In the genomic region with DNA sequence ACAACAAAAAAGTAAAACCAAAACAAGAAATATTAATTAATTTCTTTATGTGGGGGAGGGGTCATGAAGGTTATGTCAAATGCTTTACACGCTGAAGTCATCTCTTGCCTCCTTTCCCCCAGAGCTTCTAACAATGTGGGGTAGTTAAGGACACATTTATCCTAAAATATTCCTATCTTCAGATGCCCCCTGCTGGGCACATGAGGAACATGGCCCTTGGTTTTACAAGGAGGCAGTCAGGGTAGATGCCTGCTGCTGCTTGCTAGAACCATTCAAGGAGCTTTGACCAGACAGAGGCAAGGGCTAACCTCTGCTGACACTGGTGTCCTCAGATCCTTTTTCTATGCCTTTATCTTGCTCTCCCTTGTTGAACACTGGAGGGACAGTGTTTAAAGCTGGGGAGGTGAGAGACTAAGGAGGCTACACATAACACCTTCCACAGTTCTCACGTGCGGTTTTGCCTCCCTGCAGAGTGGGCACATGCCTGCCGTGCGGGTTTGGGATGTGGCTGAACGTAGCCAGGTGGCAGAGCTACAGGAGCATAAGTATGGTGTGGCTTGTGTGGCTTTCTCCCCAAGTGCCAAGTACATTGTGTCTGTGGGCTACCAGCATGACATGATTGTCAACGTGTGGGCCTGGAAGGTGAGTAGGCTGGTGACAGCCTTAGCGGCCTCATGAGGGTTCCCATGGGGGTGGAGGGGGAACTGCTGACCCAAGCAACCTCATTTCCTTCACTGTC, we compare ENCODE assay signal across 9 mouse cellular contexts. TPM values are rescaled to one million over a fixed set of nuclear protein-coding genes. Genes with fewer than 3 reads are reported as not detected.
DNase-seq lines count a peak whose midpoint lies in the region; ATAC-seq and TF ChIP-seq lines count a peak whose summit lies in the region.
"Had no signal": no experiment of that assay in that cellular context is flagged by ENCODE, and none has a peak within 500 bp of the region (broad histone marks: within the 10 kb centered on the region; RNA-seq: fewer than 3 reads in every experiment).

No protein-coding gene starts in this region.

- 84% methylated on average over 8 of the region's 8 CpGs for WGBS in hindbrain, embryonic 11.5 days
- 73% methylated on average over 8 of the region's 8 CpGs for WGBS in hindbrain, embryonic 13.5 days
- WGBS in kidney, postnatal 0 days, result 73% methylated on average over 8 of the region's 8 CpGs

- no peaks in the 10 kb centered on the region for H3K36me3 ChIP-seq in hindbrain, embryonic 11.5 days (ENCODE audit: control insufficient read depth, insufficient read depth, low read length)
- H3K36me3 ChIP-seq in hindbrain, embryonic 13.5 days, result peaks cover 44% of the 10 kb centered on the region
- peaks cover 0 to 30% of the 10 kb centered on the region in 2 experiments; a peak in 2 of 4 replicates for H3K36me3 ChIP-seq in MEL (ENCODE audit: control insufficient read depth in 1 of 2, insufficient read depth in 2 of 2, low read length in 2 of 2)
- peaks cover 28% of the 10 kb centered on the region for H3K36me3 ChIP-seq in kidney, postnatal 0 days (ENCODE audit: insufficient read depth, low read length)
- H3K36me3 ChIP-seq: liver, embryonic 13.5 days had no signal

- H3K4me2 ChIP-seq in hindbrain, embryonic 11.5 days (replicated peaks; ENCODE audit: low read depth, low read length), result no peak overlapping the region
- H3K4me2 ChIP-seq in hindbrain, embryonic 13.5 days, result no peak overlapping the region
- no peak overlapping the region for H3K4me2 ChIP-seq in kidney, postnatal 0 days (ENCODE audit: low read length)
- H3K4me2 ChIP-seq: liver, embryonic 13.5 days had no signal

- ATAC-seq in hindbrain, embryonic 11.5 days (ENCODE audit: low FRiP score), result no peak
- no peak for ATAC-seq in hindbrain, embryonic 13.5 days (ENCODE audit: low FRiP score)
- no peak for ATAC-seq in kidney, postnatal 0 days (replicated peaks; ENCODE audit: low FRiP score, low read depth)

- H3K79me2 ChIP-seq in MEL (ENCODE audit: control insufficient read depth, insufficient read depth, low read length, poor library complexity), result no peaks in the 10 kb centered on the region

- peak; percentile 54 for TF ChIP-seq RAD21 in MEL (IDR thresholded peaks at IDR 0.05; ENCODE audit: low read depth, low read length)

- H3K9ac ChIP-seq in hindbrain, embryonic 11.5 days (ENCODE audit: low read depth, low read length), result no peak overlapping the region
- H3K9ac ChIP-seq in hindbrain, embryonic 13.5 days, result no peak overlapping the region
- H3K9ac ChIP-seq in MEL (ENCODE audit: control insufficient read depth, low read depth, low read length, poor library complexity, severe bottlenecking), result no peak overlapping the region
- H3K9ac ChIP-seq in kidney, postnatal 0 days (ENCODE audit: low read depth, low read length), result no peak overlapping the region
- H3K9ac ChIP-seq: liver, embryonic 13.5 days had no signal

- H3K27me3 ChIP-seq in hindbrain, embryonic 11.5 days (ENCODE audit: control insufficient read depth, insufficient read depth, low read length), result no peaks in the 10 kb centered on the region
- no peaks in the 10 kb centered on the region for H3K27me3 ChIP-seq in hindbrain, embryonic 13.5 days
- no peaks in the 10 kb centered on the region for H3K27me3 ChIP-seq in MEL (ENCODE audit: control insufficient read depth in 1 of 2, insufficient read depth in 2 of 2, low read length in 2 of 2)
- H3K27me3 ChIP-seq in kidney, postnatal 0 days (ENCODE audit: insufficient read depth, low read length), result no peaks in the 10 kb centered on the region
- H3K27me3 ChIP-seq: liver, embryonic 13.5 days had no signal

- no peak for TF ChIP-seq POLR2A in MEL (IDR thresholded peaks at IDR 0.05; ENCODE audit: control insufficient read depth in 1 of 2, insufficient read depth in 1 of 2, low read depth in 1 of 2, low read length in 2 of 2, poor library complexity in 1 of 2)

- no peak overlapping the region for H3K27ac ChIP-seq in hindbrain, embryonic 11.5 days (ENCODE audit: low read depth, low read length)
- no peak overlapping the region for H3K27ac ChIP-seq in hindbrain, embryonic 13.5 days
- no peak overlapping the region for H3K27ac ChIP-seq in MEL (ENCODE audit: control insufficient read depth, low read depth, low read length)
- no peak overlapping the region for H3K27ac ChIP-seq in kidney, postnatal 0 days
- H3K27ac ChIP-seq: liver, embryonic 13.5 days had no signal

- DNase-seq in hindbrain, embryonic 11.5 days (ENCODE audit: low spot score), result peak; percentile 72
- peak; percentile 69 for DNase-seq in MEL (ENCODE audit: low read depth, low spot score)
- peak; percentile 62 for DNase-seq in cerebellum, adult 9-11 months
- peak; percentile 61 for DNase-seq in gastrocnemius, postnatal 10 days
- DNase-seq in kidney, postnatal 0 days (ENCODE audit: low spot score), result peak; percentile 84
- peak; percentile 52 to 66 for DNase-seq in lung, adult 18-20 months
- DNase-seq in right cerebral cortex, postnatal 14 days, result peak; percentile 69
- DNase-seq: liver, embryonic 13.5 days had no signal

- H3K4me3 ChIP-seq in hindbrain, embryonic 11.5 days (ENCODE audit: low read depth, low read length), result no peak overlapping the region
- H3K4me3 ChIP-seq in hindbrain, embryonic 13.5 days, result no peak overlapping the region
- H3K4me3 ChIP-seq in MEL (ENCODE audit: control insufficient read depth in 1 of 2, insufficient read depth in 1 of 2, low read depth in 2 of 2, low read length in 2 of 2), result no peak overlapping the region
- H3K4me3 ChIP-seq in kidney, postnatal 0 days (replicated peaks; ENCODE audit: low read depth, low read length), result no peak overlapping the region
- H3K4me3 ChIP-seq: liver, embryonic 13.5 days had no signal

- H3K4me1 ChIP-seq in hindbrain, embryonic 11.5 days (replicated peaks; ENCODE audit: control insufficient read depth, insufficient read depth, low read length), result no peaks in the 10 kb centered on the region
- no peaks in the 10 kb centered on the region for H3K4me1 ChIP-seq in hindbrain, embryonic 13.5 days (replicated peaks)
- peaks cover 12 to 24% of the 10 kb centered on the region in 2 experiments for H3K4me1 ChIP-seq in MEL (ENCODE audit: control insufficient read depth in 1 of 2, insufficient read depth in 2 of 2, low read length in 2 of 2)
- H3K4me1 ChIP-seq in kidney, postnatal 0 days (replicated peaks; ENCODE audit: insufficient read depth, low read length), result no peaks in the 10 kb centered on the region

- TF ChIP-seq EP300 in MEL (IDR thresholded peaks at IDR 0.05; ENCODE audit: low read depth in 1 of 2, low read length in 2 of 2), result no peak

- peak; percentile 57 to 63 (median 57) for TF ChIP-seq CTCF in MEL (IDR thresholded peaks at IDR 0.05 in 2 of 3, conservative IDR thresholded peaks at IDR 0.05 in 1 of 3; ENCODE audit: control insufficient read depth in 1 of 3, insufficient read depth in 1 of 3, low read depth in 2 of 3, low read length in 3 of 3, poor library complexity in 1 of 3, severe bottlenecking in 1 of 3)
- peak; percentile 79 for TF ChIP-seq CTCF in kidney, postnatal 0 days (IDR thresholded peaks at IDR 0.05; ENCODE audit: low read depth)

- no peaks in the 10 kb centered on the region for H3K9me3 ChIP-seq in hindbrain, embryonic 11.5 days (ENCODE audit: control insufficient read depth, low read length)
- H3K9me3 ChIP-seq in hindbrain, embryonic 13.5 days, result no peaks in the 10 kb centered on the region
- no peaks in the 10 kb centered on the region for H3K9me3 ChIP-seq in MEL (replicated peaks; ENCODE audit: insufficient read depth, low read length)
- H3K9me3 ChIP-seq in kidney, postnatal 0 days (replicated peaks; ENCODE audit: low read length), result no peaks in the 10 kb centered on the region
- H3K9me3 ChIP-seq: liver, embryonic 13.5 days had no signal

TF ChIP-seq in MEL, 35 proteins besides CTCF, POLR2A, EP300 and RAD21 (continues in another document):
- no peak for TF ChIP-seq POLR2AphosphoS2 (IDR thresholded peaks at IDR 0.05; ENCODE audit: low read length)
- no peak for TF ChIP-seq E2F4 (IDR thresholded peaks at IDR 0.05; ENCODE audit: borderline replicate concordance, low read depth, low read length)

RNA-seq across cellular contexts. Expression of a gene that starts 15.7 kb away (rescaled TPM):
- 22.2 and 25.4 TPM in 2 replicates for polyA plus RNA-seq in hindbrain, embryonic 11.5 days (2014; fragmentation: Nextera tagmentation; extraction: Ambion mirVana)
- polyA plus RNA-seq in hindbrain, embryonic 13.5 days (2015; fragmentation: Nextera tagmentation; extraction: Ambion mirVana), result 23.5 and 25.9 TPM in 2 replicates
- total RNA-seq in MEL (2012; rRNA removed), result 4.2 and 5.9 TPM in 2 replicates
- 10 to 100 TPM in 1 of 2 experiments, not detected in 1; 12.0 TPM for polyA plus RNA-seq in MEL (2012; ENCODE audit: insufficient read depth in 1 of 2, insufficient read length in 2 of 2, low read depth in 1 of 2, low replicate concordance in 2 of 2, missing spikeins in 1 of 2)
- total RNA-seq in gastrocnemius, postnatal 10 days (2021), result 1 to 10 TPM; 4.1 to 5.3 TPM
- polyA plus RNA-seq in kidney, postnatal 0 days (2015; fragmentation: Nextera tagmentation; extraction: Ambion mirVana), result 24.7 and 25.7 TPM in 2 replicates

RNA-seq across cellular contexts. Expression of a gene that starts 15.7 kb away (rescaled TPM):
- 3.1 and 5.3 TPM in 2 replicates for polyA plus RNA-seq in hindbrain, embryonic 11.5 days (2014; fragmentation: Nextera tagmentation; extraction: Ambion mirVana)
- 5.2 and 5.6 TPM in 2 replicates for polyA plus RNA-seq in hindbrain, embryonic 13.5 days (2015; fragmentation: Nextera tagmentation; extraction: Ambion mirVana)
- total RNA-seq in MEL (2012; rRNA removed), result 0.46 and 0.96 TPM in 2 replicates
- polyA plus RNA-seq in MEL (2012; ENCODE audit: insufficient read depth in 1 of 2, insufficient read length in 2 of 2, low read depth in 1 of 2, low replicate concordance in 2 of 2, missing spikeins in 1 of 2), result 1 to 10 TPM in 1 of 2 experiments, not detected in 1; 1.7 TPM
- total RNA-seq in gastrocnemius, postnatal 10 days (2021), result 1 to 10 TPM; 1.1 to 1.2 TPM
- polyA plus RNA-seq in kidney, postnatal 0 days (2015; fragmentation: Nextera tagmentation; extraction: Ambion mirVana), result 0.89 and 1.2 TPM in 2 replicates

RNA-seq across cellular contexts. Expression of a gene that starts 21.6 kb away (rescaled TPM):
- 1.6 and 2.5 TPM in 2 replicates for polyA plus RNA-seq in hindbrain, embryonic 11.5 days (2014; fragmentation: Nextera tagmentation; extraction: Ambion mirVana)
- 3.7 and 4.1 TPM in 2 replicates for polyA plus RNA-seq in hindbrain, embryonic 13.5 days (2015; fragmentation: Nextera tagmentation; extraction: Ambion mirVana)
- 0.54 and 0.59 TPM in 2 replicates for total RNA-seq in MEL (2012; rRNA removed)
- under 1 TPM in 1 of 2 experiments, not detected in 1; 0.32 TPM for polyA plus RNA-seq in MEL (2012; ENCODE audit: insufficient read depth in 1 of 2, insufficient read length in 2 of 2, low read depth in 1 of 2, low replicate concordance in 2 of 2, missing spikeins in 1 of 2)
- 1 to 10 TPM in 1 of 2 experiments, under 1 TPM in 1; 0.82 to 2.2 TPM for total RNA-seq in gastrocnemius, postnatal 10 days (2021)
- polyA plus RNA-seq in kidney, postnatal 0 days (2015; fragmentation: Nextera tagmentation; extraction: Ambion mirVana), result 0.29 and 0.71 TPM in 2 replicates

RNA-seq across cellular contexts. Expression of a gene that starts 39.1 kb away (rescaled TPM):
- polyA plus RNA-seq in hindbrain, embryonic 11.5 days (2014; fragmentation: Nextera tagmentation; extraction: Ambion mirVana), result 3.2 and 4.4 TPM in 2 replicates
- 4.9 and 6.2 TPM in 2 replicates for polyA plus RNA-seq in hindbrain, embryonic 13.5 days (2015; fragmentation: Nextera tagmentation; extraction: Ambion mirVana)
- total RNA-seq in MEL (2012; rRNA removed), result 2.5 and 3.8 TPM in 2 replicates
- polyA plus RNA-seq in MEL (2012; ENCODE audit: insufficient read depth in 1 of 2, insufficient read length in 2 of 2, low read depth in 1 of 2, low replicate concordance in 2 of 2, missing spikeins in 1 of 2), result 1 to 10 TPM in 1 of 2 experiments, not detected in 1; 4.9 TPM
- total RNA-seq in gastrocnemius, postnatal 10 days (2021), result 10 to 100 TPM in 1 of 2 experiments, 1 to 10 TPM in 1; 9.1 to 11.0 TPM
- polyA plus RNA-seq in kidney, postnatal 0 days (2015; fragmentation: Nextera tagmentation; extraction: Ambion mirVana), result 1.9 and 2.0 TPM in 2 replicates
